ENCODE assay signal across 1 mouse cellular context in the genomic region with DNA sequence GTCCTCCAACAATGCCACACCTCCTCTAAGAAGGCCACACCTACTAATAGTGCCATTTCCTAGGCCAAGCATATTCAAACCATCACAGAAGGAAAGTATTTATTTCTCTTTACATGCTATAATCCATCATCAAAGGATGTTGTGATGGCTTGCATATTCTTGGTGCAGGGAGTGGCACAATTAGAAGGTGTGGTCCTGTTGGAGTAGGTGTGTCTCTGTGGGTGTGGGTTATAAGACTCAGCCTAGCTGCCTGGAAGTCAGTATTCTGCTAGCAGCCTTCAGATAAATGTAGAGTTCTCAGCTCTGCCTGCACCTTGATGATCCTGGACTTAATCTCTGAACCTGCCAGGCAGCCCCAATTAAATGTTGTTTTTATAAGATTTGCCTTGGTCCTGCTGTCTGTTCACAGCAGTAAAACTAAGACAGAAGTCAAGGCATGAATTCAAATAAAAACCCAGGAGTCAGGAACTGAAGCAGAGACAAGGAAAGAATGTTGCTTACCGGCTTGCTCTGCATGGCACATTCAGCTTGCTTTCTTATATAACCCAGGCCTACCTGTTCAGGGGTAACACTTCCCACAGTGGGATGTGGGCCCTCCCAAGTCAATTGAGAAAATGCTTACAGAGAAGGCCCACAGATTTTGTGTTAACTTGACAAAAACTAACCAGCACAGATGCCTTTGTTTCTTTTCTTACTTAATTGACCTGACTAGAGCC.
TF ChIP-seq lines count a peak whose summit lies in the region.

No protein-coding gene starts in this region.

TF ChIP-seq in MEL, 35 proteins besides CTCF, POLR2A, EP300 and RAD21:
- no peak for TF ChIP-seq NELFE (IDR thresholded peaks at IDR 0.05; ENCODE audit: low read depth, low read length)
- no peak for TF ChIP-seq GATA1 (IDR thresholded peaks at IDR 0.05; ENCODE audit: low read depth, low read length)
- no peak for TF ChIP-seq MYB (IDR thresholded peaks at IDR 0.05; ENCODE audit: low read depth, low read length)
